Mouse (Mus musculus): ENCODE data around the gene Ccdc3. TPM values are rescaled to one million over a fixed set of nuclear protein-coding genes. Genes with fewer than 3 reads are reported as not detected.
"Not testable (repeated sequence)": the region's sequence is repeated elsewhere in the genome, so short reads cannot be mapped to it uniquely, and the experiment has no call there.

The Ccdc3 gene
- polyA plus RNA-seq, 1 experiment from 2014 or later, result 3.9 TPM

DNA sequence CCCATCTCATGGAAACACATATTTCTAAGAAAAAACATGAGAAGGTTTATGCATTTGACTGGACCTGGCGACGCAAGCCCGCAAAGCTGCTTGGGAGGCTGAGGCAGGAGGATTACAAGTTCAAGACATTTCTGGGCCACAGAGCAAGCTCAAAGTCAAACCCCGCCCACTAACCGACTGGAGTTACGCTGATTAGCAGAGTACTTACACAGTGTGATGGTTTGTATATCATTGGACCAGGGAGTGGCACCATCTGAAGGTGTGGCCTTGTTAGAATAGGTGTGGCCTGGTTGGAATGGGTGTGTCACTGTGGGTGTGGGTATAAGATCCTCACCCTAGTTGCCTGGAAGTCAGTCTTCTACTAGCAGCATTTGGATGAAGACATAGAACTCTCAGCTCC is 111.6 kb downstream of the Ccdc3 start:
- H3K9ac ChIP-seq (ENCODE audit: low read length); H3K9me3 ChIP-seq (ENCODE audit: control insufficient read depth, low read length); H3K4me2 ChIP-seq (ENCODE audit: low read depth); DNase-seq (ENCODE audit: low spot score); H3K36me3 ChIP-seq (ENCODE audit: control insufficient read depth, insufficient read depth, low read length); H3K27me3 ChIP-seq (ENCODE audit: control insufficient read depth, insufficient read depth, low read length); H3K4me1 ChIP-seq (ENCODE audit: control insufficient read depth, insufficient read depth, low read length); H3K27ac ChIP-seq (ENCODE audit: low read depth, low read length); H3K4me3 ChIP-seq (ENCODE audit: low read depth, low read length); ATAC-seq (ENCODE audit: insufficient read depth, low FRiP score, low TSS enrichment): not testable (repeated sequence)
- 95% methylated on average over 6 of the region's 6 CpGs for WGBS

DNA sequence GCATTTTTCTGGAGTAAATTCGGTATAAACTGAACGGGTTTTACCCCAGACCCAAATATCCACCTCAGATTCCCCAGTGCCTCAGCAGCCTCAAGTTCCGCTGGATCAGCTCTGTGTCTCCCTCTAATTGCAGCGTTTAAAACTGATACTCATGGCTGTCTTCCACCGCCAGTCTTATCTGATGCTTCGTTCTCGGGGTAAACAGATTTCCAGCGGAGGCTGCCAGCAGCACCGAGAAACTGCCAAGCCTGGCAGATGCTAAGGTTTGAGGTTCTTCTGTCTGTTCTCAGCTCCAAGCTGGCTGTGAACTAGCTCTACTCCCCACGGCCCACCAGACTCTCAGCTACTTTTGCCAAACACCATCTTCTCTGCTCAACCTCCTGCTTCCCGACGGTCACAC is 112.4 kb downstream of the Ccdc3 start:
- Histone ChIP-seq H3K36me3 (ENCODE audit: control insufficient read depth, insufficient read depth, low read length) (no peaks in the 10 kb centered on the region), H3K4me3 (ENCODE audit: low read depth, low read length) (no peak overlapping the region), H3K9ac (ENCODE audit: low read length) (no peak overlapping the region), H3K27ac (ENCODE audit: low read depth, low read length) (no peak overlapping the region), H3K27me3 (ENCODE audit: control insufficient read depth, insufficient read depth, low read length) (no peaks in the 10 kb centered on the region), H3K9me3 (ENCODE audit: control insufficient read depth, low read length) (no peaks in the 10 kb centered on the region), H3K4me1 (ENCODE audit: control insufficient read depth, insufficient read depth, low read length) (no peaks in the 10 kb centered on the region), H3K4me2 (ENCODE audit: low read depth) (no peak overlapping the region)
- 80% methylated on average over 12 of the region's 12 CpGs for WGBS
- ATAC-seq (ENCODE audit: insufficient read depth, low FRiP score, low TSS enrichment) (no peak), DNase-seq (ENCODE audit: low spot score) (no peak)

DNA sequence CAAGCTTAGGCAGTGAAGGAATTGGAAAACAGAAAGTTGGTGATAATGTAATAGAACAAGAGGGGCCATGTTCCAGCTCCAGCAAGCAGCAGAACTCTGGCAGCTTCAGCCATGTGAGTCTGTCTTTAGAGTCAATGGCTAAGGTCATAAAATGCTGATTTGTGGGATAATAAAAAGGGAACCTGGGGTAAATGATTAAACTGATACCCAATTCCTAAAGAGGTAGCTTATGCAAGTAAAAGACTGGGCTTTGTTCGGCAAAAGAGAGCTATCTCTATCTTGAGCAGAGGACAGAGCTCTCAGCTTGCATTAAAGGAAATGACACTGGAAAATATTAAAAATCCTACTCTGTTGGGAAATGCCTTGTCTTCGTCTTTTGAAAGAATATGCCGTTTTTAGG is 120.7 kb downstream of the Ccdc3 start:
- 72% methylated on average over 3 of the region's 3 CpGs for WGBS
- Histone ChIP-seq H3K27ac (ENCODE audit: low read depth, low read length) (no peak overlapping the region), H3K4me2 (ENCODE audit: low read depth) (no peak overlapping the region), H3K9ac (ENCODE audit: low read length) (no peak overlapping the region), H3K27me3 (ENCODE audit: control insufficient read depth, insufficient read depth, low read length) (no peaks in the 10 kb centered on the region), H3K36me3 (ENCODE audit: control insufficient read depth, insufficient read depth, low read length) (no peaks in the 10 kb centered on the region), H3K4me3 (ENCODE audit: low read depth, low read length) (no peak overlapping the region), H3K9me3 (ENCODE audit: control insufficient read depth, low read length) (no peaks in the 10 kb centered on the region), H3K4me1 (ENCODE audit: control insufficient read depth, insufficient read depth, low read length) (no peaks in the 10 kb centered on the region)
- ATAC-seq (ENCODE audit: insufficient read depth, low FRiP score, low TSS enrichment) (no peak), DNase-seq (ENCODE audit: low spot score) (no peak)

DNA sequence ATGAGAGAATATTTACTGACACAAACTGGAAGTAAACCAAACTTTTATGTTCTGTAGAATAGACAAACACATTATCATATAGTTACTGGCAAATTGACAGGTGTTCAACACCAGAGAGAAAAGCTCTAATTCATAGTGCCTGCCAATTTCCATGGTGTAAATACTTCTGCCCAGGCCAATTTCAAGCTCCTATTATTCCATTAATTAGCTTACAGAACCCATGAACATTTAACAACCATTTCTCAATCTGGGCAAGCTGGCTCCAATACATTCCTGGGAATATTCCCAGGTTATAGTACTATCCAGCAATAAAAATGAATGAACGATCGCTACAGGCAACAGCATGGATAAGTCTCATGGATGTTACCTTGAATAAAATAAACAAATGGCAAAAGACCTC is 124.7 kb downstream of the Ccdc3 start:
- H3K4me1 ChIP-seq (ENCODE audit: control insufficient read depth, insufficient read depth, low read length), result no peaks in the 10 kb centered on the region
- no peaks in the 10 kb centered on the region for H3K9me3 ChIP-seq (ENCODE audit: control insufficient read depth, low read length)
- H3K27ac ChIP-seq (ENCODE audit: low read depth, low read length), result no peak overlapping the region
- no peak overlapping the region for H3K4me3 ChIP-seq (ENCODE audit: low read depth, low read length)
- H3K27me3 ChIP-seq (ENCODE audit: control insufficient read depth, insufficient read depth, low read length), result no peaks in the 10 kb centered on the region
- H3K36me3 ChIP-seq (ENCODE audit: control insufficient read depth, insufficient read depth, low read length), result no peaks in the 10 kb centered on the region
- DNase-seq (ENCODE audit: low spot score) (no peak), ATAC-seq (ENCODE audit: insufficient read depth, low FRiP score, low TSS enrichment) (no peak)
- no peak overlapping the region for H3K4me2 ChIP-seq (ENCODE audit: low read depth)
- H3K9ac ChIP-seq (ENCODE audit: low read length), result no peak overlapping the region
- whole genome bisulfite sequencing, result 92% methylated on average over 2 of the region's 2 CpGs

DNA sequence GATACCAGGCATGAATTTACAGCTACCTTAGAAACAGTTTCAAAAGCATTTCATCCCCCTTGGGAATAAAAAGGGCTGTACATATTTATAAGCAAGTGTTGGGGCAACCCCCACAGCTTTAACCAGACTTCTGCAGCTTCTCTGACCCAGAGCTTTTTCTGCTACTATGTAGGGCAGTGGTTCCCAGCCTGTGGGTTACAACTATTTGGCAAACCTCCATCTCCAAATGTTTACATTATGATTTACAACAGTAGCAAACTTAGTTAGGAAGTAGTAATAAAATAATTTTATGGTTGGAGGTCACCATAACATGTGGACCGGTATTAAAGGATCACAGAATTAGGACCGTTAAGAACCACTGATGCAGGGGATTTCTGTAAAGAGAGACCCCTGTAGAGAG is 130.4 kb downstream of the Ccdc3 start:
- Histone ChIP-seq H3K27me3 (ENCODE audit: control insufficient read depth, insufficient read depth, low read length) (no peaks in the 10 kb centered on the region), H3K4me2 (ENCODE audit: low read depth) (no peak overlapping the region), H3K27ac (ENCODE audit: low read depth, low read length) (no peak overlapping the region), H3K36me3 (ENCODE audit: control insufficient read depth, insufficient read depth, low read length) (no peaks in the 10 kb centered on the region), H3K9ac (ENCODE audit: low read length) (no peak overlapping the region), H3K4me3 (ENCODE audit: low read depth, low read length) (no peak overlapping the region), H3K4me1 (ENCODE audit: control insufficient read depth, insufficient read depth, low read length) (no peaks in the 10 kb centered on the region), H3K9me3 (ENCODE audit: control insufficient read depth, low read length) (no peaks in the 10 kb centered on the region)
- 83% methylated on average over 2 of the region's 2 CpGs for WGBS
- ATAC-seq (ENCODE audit: insufficient read depth, low FRiP score, low TSS enrichment) (no peak), DNase-seq (ENCODE audit: low spot score) (no peak)

Other genes starting within 250 kb of the Ccdc3 start
- gene Phyh, start 218.8 kb upstream of the Ccdc3 start, polyA plus RNA-seq (2014; fragmentation: Nextera tagmentation; extraction: Ambion mirVana), result 39.5 and 41.7 TPM in 2 replicates
- 0.34 and 0.42 TPM in 2 replicates for gene Ucma, start 161.7 kb upstream of the Ccdc3 start, polyA plus RNA-seq (2014; fragmentation: Nextera tagmentation; extraction: Ambion mirVana)
- 44.4 and 50.0 TPM in 2 replicates for gene Mcm10, start 125.0 kb upstream of the Ccdc3 start, polyA plus RNA-seq (2014; fragmentation: Nextera tagmentation; extraction: Ambion mirVana)
- gene Optn, start 73.7 kb upstream of the Ccdc3 start, polyA plus RNA-seq (2014; fragmentation: Nextera tagmentation; extraction: Ambion mirVana), result 5.0 and 5.7 TPM in 2 replicates